Mouse (Mus musculus): ENCODE measurements around the gene Fam207a. TPM values are rescaled to one million over a fixed set of nuclear protein-coding genes. Genes with fewer than 3 reads are reported as not detected.

Gene Fam207a
- total RNA-seq, 2 experiments from 2014 or later = 35.1 to 37.4 TPM

DNA sequence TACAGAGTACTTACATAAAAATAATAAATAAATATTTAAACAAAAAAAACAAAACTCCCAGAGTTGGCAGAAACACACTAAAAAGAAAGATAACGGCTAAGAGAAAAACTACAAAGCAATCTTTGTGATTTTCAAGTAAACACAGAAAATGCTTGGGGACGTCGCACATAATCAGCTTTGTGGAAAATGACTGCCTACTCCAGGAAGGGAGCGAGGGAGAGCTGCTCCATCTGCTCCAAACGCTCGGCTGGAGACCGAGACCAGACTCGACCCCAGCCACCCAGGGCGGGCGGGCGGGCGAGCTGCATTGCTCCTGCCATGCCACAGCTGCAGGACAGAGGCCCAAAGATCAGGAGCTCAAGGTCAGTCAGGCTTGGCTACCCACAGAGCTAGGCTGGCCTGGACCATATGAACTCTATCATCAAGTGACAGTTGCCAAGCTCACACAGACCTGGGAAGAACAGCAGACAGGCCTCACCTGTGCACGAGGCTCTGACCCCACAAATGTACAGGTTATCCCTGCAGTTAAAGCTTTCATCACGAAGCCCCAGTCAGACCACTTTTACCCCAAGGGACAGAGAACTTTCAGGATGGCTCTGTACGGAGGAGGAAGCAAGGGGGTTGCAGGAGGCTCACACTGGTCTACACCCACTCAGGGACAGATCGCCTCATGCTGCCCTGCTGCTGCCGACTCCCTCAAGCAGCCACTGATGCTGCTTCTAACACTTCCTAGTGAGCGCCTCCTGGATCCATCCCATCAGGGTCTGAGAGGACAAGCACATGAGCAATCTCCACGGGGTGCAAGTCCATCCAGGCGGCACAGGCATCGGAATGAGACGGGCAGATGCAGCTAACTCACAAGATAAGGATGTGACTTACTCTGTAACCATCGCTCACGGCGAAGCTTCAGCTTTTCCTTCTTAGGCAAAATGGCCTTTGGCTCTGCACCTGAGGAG is 12.3 kb downstream of the Fam207a start:
- peak in 1 of 2 experiments; percentile 21 for DNase-seq

DNA sequence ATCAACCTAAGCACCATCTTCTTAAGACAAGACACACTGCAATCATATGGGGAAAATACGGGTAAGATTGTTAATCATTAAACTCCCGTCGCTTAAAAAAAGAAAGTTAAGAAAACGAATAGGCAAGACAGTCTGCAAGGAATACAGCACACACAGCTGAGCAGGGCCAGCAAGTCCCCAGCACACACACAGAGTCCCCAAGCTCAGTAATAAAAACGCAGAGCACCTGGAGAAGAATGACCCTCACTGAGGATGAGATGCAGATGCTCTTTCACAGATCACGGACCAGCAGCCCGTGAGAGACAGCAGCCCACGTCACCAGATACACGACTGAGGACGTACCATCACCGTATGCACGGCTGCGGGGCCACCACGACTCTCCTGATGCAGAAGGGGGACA is 14.9 kb downstream of the Fam207a start:
- DNase-seq = no peak

DNA sequence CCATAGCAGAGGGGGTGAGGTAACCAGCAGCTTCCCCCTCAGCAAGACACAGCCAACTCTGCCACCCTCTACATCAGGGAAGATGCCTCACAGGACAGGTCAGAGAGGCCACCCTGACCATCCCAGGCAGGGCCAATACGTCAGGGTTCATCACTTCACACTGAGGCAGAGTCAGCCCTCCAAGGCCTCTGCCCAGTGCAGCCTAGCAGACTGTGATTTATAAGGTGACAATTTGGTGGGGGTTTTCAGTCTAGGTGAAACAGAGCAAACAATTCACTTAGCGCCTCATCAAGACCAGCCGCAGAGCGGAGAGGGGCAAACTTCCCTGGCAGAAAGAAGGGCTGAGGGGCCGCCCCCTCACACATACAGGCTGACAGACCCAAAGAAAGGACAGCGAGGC is 17.3 kb downstream of the Fam207a start:
- DNase-seq = no peak

DNA sequence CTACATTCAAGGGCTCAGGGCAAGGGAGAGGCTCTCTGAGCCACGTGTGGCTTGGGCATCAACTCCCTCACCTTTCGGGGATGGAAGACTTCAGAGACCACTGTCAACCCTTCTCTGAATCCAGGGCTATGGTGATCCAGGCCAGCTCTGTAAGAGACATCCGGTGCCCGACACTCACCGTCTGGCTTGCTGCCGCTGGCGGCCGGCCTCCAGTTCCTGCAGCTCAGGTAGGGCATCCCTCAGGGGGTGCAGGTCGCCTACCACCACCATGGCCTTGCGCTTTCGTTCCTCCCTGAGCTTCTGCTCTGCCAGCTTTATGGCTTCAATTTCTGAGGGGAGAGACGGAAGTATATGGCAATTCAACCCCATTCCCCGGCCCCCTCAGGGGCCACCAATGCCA is 18.4 kb downstream of the Fam207a start:
- DNase-seq = no peak

DNA sequence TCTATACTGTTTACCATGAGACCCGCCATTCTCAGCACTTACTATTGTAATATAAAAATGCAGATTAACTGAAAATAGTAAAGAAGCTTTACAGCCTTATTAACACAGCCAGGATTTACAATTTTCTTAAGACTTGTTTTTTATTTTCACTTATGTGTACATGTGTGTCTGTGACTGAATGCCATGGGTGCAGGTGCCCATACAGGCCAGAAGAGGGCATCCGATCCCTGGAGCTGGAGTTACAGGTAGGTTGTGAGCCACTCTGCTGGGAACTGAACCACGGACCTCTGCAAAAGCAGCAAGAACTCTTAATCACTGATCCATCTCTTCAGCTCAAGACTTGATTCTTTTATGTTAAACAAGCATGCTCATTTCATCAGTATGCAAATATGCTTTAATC is 22.7 kb downstream of the Fam207a start:
- DNase-seq = no peak

DNA sequence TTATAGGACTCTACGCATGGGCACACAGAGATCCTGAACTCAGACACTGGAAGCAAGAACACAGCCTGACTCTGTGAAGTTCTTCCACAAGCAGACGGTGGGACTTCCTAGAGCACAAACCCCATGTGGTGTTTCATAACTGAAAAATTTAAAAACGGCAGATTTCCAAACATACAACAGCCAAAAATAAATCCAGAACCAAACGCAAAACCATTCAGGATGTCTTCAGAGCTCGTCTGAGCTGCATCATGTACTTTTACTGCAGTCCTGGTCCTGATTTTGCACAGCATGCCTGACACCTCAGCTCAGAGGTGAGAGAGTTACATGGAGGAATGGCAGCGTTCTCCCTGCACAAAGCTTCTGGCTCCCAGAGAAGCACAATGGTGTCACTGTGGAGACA is 24.0 kb downstream of the Fam207a start:
- DNase-seq = no peak

DNA sequence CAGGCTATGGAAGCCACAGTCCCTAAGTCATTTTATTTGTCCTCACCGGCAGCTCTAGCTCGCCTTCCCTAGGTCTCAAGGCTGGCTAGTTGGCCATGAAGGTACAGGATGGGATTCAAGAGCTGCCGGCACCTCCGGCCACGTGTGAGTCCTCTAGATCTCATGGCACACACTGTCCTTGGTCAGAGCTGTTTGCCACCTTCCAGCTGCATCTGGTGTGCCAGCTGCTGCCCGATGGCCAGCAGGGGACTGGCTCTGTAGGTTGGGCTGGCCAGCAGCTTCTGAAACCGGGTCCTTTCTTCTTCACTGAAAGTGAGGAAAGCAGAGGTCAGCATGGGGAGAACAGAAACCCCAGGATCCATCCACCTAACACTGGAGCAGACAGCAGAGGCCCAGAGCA is 27.4 kb downstream of the Fam207a start:
- no peak for DNase-seq

DNA sequence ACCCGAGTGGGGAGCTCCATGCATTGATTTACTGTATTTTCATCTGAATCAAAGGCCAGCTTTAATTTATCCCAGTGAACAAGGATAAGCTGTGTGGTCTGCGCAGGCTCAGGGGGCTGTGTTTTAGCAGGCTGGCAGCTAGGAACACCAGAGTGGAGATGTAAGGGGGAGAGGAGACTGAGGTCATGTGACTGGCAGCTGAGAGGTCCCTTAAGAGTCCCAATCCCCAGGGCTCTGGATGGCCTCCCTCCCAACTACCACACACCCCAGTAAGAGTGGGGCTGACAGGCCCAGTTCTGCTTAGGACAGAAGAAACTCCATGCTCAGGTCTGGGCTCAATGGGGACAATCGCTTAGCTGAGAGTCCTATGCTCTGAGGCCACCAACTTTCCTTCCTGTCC is 29.8 kb downstream of the Fam207a start:
- DNase-seq = no peak

DNA sequence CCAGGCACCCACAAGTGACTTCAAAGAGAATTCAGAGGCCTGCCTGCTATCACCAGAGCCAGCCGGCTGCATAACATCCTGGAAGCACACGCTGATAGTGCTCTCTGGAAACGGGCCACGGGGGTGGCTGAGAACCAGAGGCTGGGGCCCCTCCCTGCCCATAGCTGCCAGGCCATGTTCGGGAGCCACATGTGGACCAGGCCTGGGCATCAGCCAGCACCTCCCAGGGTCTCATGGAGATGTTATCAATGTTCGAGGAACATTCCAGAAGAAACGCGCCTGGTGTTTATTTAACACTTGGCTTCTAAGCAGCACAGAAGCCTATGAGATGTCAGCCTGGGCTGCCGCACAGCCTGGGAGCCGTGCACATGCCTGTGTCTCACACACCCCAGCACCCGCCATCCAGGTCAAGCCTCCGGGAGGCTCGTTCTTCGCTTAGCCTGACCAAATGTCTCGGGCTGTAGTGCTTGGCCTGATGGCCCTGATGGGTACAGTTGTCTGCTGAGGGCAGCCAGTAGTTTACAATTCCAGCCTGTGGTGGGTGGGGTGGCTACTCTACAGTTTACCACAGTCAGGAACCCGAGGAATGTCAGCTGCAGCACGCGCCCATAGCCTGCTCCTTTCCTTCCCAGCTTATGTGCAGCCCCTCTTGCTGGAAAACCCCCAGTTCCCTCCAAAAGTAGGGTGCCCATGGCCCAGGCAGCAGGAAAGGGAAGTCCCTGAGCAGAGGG is 31.2 kb downstream of the Fam207a start:
- no peak for DNase-seq

DNA sequence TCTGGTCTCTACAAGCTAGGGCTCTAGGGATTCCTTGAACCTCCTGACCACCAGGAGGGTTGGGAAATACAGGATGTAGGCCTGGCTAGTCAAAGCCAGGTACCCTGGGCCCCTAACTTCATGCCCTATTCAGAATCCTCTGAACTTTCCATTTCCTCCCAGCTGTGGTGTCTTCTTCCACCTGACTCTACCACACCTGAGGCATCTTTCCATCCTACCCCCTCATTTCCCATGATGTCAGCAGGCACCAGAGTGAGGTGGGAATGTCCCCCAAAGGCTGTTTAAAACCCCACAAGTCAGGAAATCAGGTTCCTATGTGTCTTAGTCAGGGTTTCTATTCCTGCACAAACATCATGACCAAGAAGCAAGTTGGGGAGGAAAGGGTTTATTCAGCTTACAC is 33.8 kb downstream of the Fam207a start:
- no peak for DNase-seq

DNA sequence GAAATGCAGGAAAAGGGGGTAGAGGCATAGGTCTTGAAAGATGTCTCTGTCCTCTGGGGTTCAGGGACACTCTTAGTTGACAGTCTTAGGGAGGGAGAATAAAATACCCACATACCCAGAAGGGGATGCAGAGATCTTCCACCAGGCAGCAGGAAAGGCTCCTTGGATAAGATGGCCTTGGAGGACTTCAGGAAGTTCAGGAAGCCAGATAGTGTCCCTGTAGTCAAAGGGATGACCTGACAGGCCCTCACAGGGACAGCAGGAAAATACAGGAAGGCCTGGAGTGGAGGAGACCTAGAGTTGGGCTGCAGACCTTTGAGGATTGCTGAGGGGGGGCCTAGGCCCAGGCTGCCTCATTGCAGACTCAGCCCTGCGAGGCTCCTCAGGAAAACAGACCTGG is 35.6 kb downstream of the Fam207a start:
- no peak for DNase-seq

DNA sequence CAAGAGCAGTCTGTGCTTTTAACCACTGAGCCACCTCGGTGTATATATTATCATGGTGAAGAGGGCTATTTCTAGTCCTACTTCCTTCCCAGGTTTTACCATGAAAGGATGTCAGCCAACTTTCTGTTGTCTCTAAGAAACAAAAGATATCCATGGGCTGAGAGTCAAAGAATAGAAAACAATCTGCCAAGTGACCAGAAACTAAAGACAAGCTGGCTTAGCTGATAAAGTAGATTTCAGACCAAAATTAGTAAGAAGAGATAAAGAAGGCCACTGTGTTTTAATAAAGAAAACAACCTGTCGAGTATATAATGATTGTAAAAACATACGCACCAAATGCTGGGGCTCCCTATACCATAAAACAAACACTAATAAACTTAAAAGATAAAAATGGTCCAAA is 38.7 kb downstream of the Fam207a start:
- DNase-seq = no peak

DNA sequence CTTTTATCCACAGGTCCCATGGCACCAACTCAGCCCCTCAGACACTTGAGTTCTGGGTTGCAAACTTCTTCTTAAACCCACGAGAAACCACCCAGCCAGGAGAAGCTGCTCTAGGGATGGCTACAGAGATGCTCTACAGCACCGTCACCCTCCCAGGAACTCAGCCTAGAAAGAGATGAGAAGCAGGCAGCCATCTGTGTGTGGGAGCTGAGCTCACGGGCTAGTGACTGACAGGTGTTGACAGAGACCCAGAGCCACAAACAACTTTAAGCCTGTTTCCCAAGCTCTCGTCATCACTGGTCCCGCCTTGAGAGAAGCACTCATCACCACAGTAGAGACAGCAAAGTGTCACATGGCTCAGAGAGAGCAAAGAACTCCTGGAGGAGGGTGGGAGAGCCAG is 43.4 kb downstream of the Fam207a start:
- no peak for DNase-seq

DNA sequence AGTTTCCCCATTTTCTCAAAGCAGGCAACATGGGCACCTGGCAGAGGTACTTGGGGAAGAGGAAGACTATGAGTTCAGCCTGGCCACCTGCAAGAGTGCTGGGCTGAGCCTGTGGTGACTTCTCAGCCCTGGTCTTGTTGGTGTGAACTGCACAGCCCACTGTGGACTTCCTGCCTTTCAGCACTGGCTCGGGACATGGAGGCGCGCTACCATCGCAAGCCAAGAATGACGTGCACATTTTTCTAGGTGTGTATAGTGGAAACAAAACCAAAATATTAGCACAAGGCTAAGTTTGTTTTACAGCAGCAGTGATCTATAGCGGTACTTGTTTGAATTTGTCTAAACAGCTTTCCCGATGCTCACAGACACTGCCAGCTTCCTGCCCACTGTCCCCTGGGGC is 44.1 kb downstream of the Fam207a start:
- no peak for DNase-seq

DNA sequence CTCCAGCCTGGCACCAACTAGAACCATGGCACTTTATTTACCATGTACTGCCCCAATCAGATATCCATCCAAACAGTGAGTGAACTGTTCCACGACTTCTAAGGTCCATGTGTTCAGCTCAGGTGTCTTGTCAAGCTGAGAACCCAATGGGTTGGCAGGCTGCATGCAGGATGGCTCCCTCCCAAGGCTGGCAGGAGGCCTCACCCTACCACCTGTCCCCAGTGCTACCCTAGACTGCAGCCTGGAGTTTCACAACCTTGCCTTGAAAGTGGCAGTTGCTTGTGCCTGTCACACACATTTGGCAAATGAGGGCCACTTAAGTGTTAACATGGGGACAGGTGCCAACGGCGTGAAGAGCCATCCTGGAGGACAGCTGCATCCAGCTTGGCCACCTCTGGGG is 44.8 kb downstream of the Fam207a start:
- no peak for DNase-seq

DNA sequence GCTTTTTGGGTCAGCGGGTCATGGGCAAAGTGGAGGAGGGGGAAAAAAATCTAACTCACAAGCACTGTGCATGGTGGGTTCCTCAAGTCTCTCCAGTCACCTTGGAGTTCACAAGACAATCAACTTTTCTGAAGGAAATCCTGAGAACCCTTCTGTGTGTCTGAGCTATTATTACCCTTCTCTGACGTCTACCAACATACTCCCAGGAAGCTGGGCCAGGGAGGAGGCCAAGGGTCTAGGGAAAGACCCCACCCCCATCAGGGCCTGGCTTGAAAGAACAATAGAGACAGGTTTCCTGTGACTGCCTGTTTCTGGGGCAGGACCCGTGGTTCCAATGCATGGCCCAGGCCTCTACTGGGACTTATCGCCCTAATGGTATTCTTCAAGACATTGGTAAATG is 46.9 kb downstream of the Fam207a start:
- DNase-seq = no peak

DNA sequence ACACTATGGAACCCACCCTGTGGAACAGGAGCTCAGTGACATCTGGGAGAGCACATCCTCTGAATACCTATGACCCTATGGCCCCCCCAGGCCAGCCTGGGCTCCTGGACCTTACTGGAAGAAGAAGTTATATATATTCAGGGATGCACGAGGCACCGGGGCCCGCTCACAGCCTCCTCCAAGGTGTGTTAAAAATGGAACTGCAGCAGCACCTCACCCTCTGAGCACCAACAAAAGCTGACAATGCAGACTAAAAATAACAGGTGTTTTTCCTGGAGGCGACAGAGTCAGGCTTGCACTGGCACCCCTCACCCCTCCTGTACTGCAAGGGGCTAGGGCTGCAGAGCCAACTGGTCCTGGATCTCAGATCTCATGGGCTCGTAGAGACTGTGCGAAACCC is 48.2 kb downstream of the Fam207a start:
- DNase-seq = no peak

DNA sequence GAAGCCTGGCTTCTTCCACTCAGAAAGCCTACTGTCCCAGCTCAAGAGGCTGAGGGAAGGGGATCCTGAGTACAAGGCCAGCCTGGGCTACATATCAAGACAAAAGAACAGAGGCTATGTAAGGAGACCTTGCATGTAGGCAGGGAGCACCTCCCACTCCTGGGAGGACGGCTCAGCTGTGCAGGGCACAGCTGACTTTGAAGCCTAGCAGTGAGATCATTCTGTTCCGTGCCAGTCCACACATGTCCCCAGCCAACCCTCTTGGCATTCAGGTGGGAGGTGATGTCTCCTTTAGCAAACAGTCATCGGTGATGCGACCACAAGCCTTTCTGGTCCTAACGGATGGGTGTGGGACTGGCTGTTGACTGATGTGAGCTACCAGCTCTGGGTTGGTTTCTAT is 49.7 kb downstream of the Fam207a start:
- DNase-seq = no peak

DNA sequence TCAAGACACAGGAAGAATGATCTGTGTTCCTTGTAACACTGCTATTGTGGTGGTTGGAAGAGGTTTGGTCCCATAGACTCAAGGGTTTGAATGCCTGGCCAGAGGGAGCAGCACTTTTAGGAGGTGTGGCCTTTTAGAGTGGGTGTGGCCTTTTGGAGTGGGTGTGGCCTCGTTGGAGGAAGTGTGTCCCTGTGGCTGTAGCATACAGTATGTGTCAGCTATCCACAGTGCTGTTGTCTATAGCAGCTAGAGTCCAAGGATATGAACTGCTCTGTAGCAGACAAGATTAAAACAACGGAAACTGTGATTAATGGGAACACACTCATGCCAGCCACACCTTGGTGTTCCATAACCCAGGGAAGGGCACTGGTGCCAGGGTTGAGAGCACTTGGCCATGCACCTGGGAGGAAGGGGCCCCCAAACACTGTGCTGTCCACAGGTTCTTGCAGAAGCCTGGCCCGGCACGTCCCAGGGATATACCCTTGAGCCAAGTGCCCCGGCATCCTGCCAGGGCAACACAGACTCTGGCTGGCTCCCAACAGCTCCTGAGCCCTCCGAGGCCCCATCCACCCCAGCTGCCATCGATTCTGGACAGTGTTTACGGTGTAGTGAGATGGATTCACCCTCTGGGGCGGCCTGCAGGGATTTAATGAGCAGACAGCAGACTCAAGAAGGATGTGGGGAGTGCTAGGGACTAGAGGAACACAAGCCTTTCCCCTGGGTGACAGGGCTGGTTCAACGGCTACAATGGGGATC is 51.2 kb downstream of the Fam207a start:
- DNase-seq = no peak

DNA sequence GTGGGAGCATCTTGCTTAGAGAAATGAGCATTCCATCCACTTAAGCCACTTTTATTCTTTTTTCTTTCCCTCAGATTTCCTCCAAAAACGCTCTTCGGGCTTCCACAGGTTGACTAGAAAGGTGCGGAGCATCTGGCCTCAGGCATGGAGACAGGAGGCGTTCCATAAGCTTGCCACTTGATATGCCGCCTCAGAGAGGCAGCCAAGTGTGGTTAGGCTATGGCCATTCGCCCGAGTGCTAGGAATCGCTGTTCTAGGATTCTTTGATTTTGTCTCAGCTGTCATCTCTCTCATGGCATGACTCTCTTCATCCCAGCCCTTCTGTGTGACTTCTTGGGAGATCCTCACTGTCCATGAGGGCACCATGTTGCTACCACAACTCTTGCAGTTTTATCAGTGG is 54.4 kb downstream of the Fam207a start:
- no peak for DNase-seq

DNA sequence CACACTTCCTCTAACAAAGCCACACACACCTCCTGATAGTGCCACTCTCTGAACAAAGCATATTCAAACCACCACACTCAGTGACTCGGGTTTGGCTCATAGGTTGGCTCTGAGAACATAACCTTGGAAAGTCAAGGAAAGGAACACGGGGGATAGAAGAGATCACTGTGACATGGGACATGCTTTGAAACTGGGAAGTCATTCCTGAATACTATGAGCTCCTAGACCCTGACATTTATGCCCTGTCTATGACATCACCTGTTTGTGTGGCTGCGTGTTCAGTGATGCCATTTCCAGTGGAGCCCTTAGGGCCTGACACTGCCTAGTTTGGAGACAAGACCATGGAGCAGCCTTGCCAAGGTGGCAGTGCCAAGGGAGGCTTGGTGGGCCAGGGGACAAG is 57.9 kb downstream of the Fam207a start:
- DNase-seq = no peak

DNA sequence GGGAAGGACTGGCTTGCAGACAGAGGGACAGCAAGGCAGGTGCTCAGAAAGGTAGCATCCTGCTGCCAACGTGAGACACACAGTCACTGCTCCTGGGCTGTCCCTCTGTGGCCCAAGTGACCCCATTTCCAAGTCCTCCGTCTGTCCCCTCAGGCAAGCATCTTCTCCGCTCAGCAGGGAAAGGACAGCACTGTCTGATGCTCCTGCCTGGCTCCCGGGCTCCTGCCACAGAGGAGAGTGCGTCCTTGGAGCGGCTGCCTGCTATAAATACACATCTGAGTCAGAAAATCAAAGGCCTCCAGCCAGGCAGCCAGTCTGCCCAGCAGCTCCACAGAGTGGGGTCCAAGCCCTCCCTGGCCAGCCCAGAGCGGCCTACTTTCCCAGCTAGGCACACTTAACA is 59.1 kb downstream of the Fam207a start:
- DNase-seq = no peak
